Mouse (Mus musculus): ENCODE data around the gene Lztr1.
A peak's percentile ranks its signal among the peaks of the same experiment; 100 is the strongest.

The Lztr1 gene

GRCm38 (mm10) chr16:17556907-17557306, 48.4 kb downstream of the Lztr1 start:
- DNase-seq (ENCODE audit: low spot score in 2 of 2), result no peak

DNA sequence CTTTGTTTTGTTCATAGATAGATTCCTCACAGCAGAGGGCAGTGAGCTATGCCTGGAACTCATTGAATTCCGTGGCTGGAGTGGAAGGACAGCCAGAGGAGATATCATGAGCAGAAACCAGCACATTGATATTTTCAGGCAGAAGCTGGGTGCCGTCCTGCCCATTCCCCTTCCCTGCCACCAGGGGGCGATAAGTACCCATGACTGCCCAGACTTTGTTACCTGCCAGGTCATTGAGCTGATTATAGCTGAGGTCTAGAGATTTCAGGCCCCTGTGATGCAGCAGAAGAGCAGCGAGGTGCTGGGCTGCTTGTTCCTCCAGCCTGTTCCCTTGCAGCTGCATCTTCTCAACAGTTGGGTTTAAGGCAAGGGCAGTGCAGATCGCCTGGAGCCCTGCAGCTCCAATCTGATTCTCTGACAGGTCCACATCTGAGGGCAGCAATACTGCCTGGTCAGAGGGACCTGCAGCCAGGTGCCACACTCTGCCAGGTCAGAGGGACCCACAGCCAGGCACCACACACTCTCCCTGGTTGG, 49.5 kb downstream of the Lztr1 start:
- DNase-seq (ENCODE audit: low spot score in 2 of 2), result peak; percentile 81 to 85

GRCm38 (mm10) chr16:17558811-17559210, 50.3 kb downstream of the Lztr1 start:
- no peak for DNase-seq (ENCODE audit: low spot score in 2 of 2)

GRCm38 (mm10) chr16:17559396-17560027, 51.0 kb downstream of the Lztr1 start:
- DNase-seq (ENCODE audit: low spot score in 2 of 2), result no peak

GRCm38 (mm10) chr16:17561128-17561750, 52.8 kb downstream of the Lztr1 start, which contains the start of gene Lrrc74b:
Gene Lrrc74b (minus strand): TSS chr16:17561247.
- DNase-seq (ENCODE audit: low spot score in 2 of 2), result no peak

DNA sequence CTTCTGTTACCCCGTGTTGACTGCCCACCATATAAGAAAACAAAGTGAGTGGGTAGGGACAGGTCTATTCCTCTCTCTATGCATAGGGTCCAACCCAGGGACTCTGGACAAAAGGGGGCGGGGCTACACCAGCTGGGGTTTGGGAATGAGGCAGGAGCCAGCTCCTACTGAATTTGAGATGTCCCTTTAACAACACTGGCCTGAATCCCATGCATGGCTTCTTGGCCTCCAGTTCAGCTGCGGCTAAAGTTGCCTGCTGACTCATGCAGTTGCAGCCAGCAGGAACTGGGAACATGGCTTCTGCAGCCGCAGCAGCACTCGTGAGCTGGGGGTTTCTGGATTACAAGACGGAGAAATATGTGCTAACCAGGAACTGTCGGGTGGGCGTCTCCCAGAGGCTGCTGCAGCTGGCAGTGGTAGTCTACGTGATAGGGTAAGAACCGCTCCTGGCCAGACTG, 53.3 kb downstream of the Lztr1 start, which contains the start of gene P2rx6:
P2rx6 (plus strand) TSS at position 135 of the 458 bp plus-strand sequence.
- no peak for DNase-seq (ENCODE audit: low spot score in 2 of 2)

GRCm38 (mm10) chr16:17563580-17563979, 55.1 kb downstream of the Lztr1 start:
- DNase-seq (ENCODE audit: low spot score in 2 of 2), result no peak

- DNase-seq (ENCODE audit: low spot score in 2 of 2), result no peak
Observed at GRCm38 (mm10) chr16:17564221-17564620, 55.7 kb downstream of the Lztr1 start.

DNA sequence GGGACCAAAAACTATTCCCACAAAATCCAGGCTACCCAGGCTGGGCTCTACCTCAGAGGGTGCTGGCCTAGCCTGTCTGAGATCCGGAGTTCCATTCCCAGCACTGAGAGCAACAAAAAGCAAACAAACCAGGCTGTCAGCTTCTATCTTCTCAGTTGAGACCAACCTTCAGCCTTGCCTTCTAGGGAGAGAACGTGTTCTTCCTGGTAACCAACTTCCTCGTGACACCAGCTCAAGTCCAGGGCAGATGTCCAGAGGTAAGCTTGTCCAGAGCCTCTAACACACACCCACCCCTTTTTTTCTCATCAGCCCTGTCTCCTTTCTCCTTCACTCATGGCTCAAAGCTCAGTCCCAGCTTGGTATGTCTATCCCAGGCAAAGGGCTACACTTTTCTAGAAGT, 56.3 kb downstream of the Lztr1 start:
- no peak for DNase-seq (ENCODE audit: low spot score in 2 of 2)

- DNase-seq (ENCODE audit: low spot score in 2 of 2), result no peak
Observed at GRCm38 (mm10) chr16:17566186-17566585, 57.7 kb downstream of the Lztr1 start.
